Mouse (Mus musculus) lung, embryonic 14.5 days (tissue): ENCODE results near the gene Crebrf. TPM values are rescaled to one million over a fixed set of nuclear protein-coding genes. Genes with fewer than 3 reads are reported as not detected.

Experiments used
- ATAC-seq: fragments of 200-750 bp; cut with Nextera tagmentation; 2 replicates; pipeline ENCODE4 v1.8.0; 2017; ENCODE audit warnings: mild to moderate bottlenecking, moderate TSS enrichment, moderate library complexity; ENCODE audit not compliant: insufficient read depth
- DNase-seq: peaks from one replicate; pipeline ENCODE4 v3.0.0-alpha.2; 2015
- H3K27ac ChIP-seq: fragments of 300-500 bp; sonication (generic); 2 replicates; pipeline ENCODE4 v1.5.1; 2014; ENCODE audit warnings: low read depth, mild to moderate bottlenecking, moderate library complexity
- H3K27me3 ChIP-seq: fragments of 300-500 bp; sonication (generic); 2 replicates; pipeline ENCODE4 v1.6.1; 2014; ENCODE audit warnings: low read length, control low read depth; ENCODE audit not compliant: insufficient read depth
- H3K36me3 ChIP-seq: fragments of 300-500 bp; sonication (generic); 2 replicates; pipeline ENCODE4 v1.6.1; 2014; ENCODE audit warnings: control low read depth; ENCODE audit not compliant: insufficient read depth
- H3K4me1 ChIP-seq: fragments of 300-500 bp; sonication (generic); 2 replicates; pipeline ENCODE4 v1.6.1; 2014; ENCODE audit warnings: antibody characterized with exemption, control low read depth; ENCODE audit not compliant: insufficient read depth
- H3K4me2 ChIP-seq: fragments of 300-500 bp; sonication (generic); 2 replicates; pipeline ENCODE4 v1.6.1; 2014; ENCODE audit warnings: mild to moderate bottlenecking
- H3K4me3 ChIP-seq: fragments of 300-500 bp; sonication (generic); 2 replicates; pipeline ENCODE4 v1.5.1; 2014; ENCODE audit warnings: low read depth, low read length
- H3K9ac ChIP-seq: fragments of 300-500 bp; sonication (generic); 2 replicates; pipeline ENCODE4 v1.6.1; 2014
- H3K9me3 ChIP-seq: fragments of 300-500 bp; sonication (generic); 2 replicates; pipeline ENCODE4 v1.6.1; 2016; ENCODE audit warnings: low read depth, low read length, control low read depth
- CTCF ChIP-seq: IDR thresholded peaks from 2 replicates; pipeline ENCODE4 v1.5.1; 2016; ENCODE audit warnings: antibody characterized with exemption, low read depth
- WGBS: fragments of 180-500 bp; shearing (Covaris S2); extraction: QIAGEN DNeasy Blood & Tissue Kit; methylation state at CpG from one replicate; pipeline ENCODE4 v1.1.7; 2014; 5-methylcytosine and 5-hydroxymethylcytosine counted together
- polyA plus RNA-seq: library from polyadenylated mRNA; unstranded; fragments of >200 nt; fragmentation: Nextera tagmentation; extraction: Ambion mirVana; gene quantifications from 2 replicates; pipeline ENCODE4 v1.2.1, GENCODE M21; 2014

Gene Crebrf
- polyA plus RNA-seq, 1 experiment from 2014 or later, result 5.6 TPM

- DNase-seq, result no peak
- H3K27ac ChIP-seq, result no peak overlapping the region
- 0 out of 2 replicates have a peak, but pooled peaks cover 6% of the 10 kb centered on the region for H3K4me1 ChIP-seq
- WGBS, result 92% methylated on average over 3 of the region's 3 CpGs
- H3K4me3 ChIP-seq, result no peak overlapping the region
- no peak overlapping the region for H3K9ac ChIP-seq
- no peaks in the 10 kb centered on the region for H3K27me3 ChIP-seq
- H3K4me2 ChIP-seq, result no peak overlapping the region
- no peak for ATAC-seq
- no peak for TF ChIP-seq CTCF
- peaks cover 8% of the 10 kb centered on the region; the same call in 1 of the 2 replicates for H3K36me3 ChIP-seq
- no peaks in the 10 kb centered on the region for H3K9me3 ChIP-seq
Measured at GRCm38 (mm10) chr17:26778430-26779100, 63.1 kb downstream of the Crebrf start.

- Histone ChIP-seq H3K36me3 (peaks cover 16% of the 10 kb centered on the region), H3K4me1 (0 out of 2 replicates have a peak, but pooled peaks cover 6% of the 10 kb centered on the region), H3K27me3 (no peaks in the 10 kb centered on the region), H3K9me3 (no peaks in the 10 kb centered on the region), H3K4me2 (no peak overlapping the region), H3K27ac (no peak overlapping the region), H3K4me3 (no peak overlapping the region), H3K9ac (no peak overlapping the region)
- ATAC-seq, result no peak
- no peak for TF ChIP-seq CTCF
- DNase-seq, result no peak
- 87% methylated on average over 2 of the region's 2 CpGs for WGBS
Measured at GRCm38 (mm10) chr17:26779471-26779870, 64.0 kb downstream of the Crebrf start.

GRCm38 (mm10) chr17:26780750-26781571 lies 65.5 kb downstream of the Crebrf start, which contains the start of gene Bnip1:
TSS of gene Bnip1 (plus strand) at chr17:26781066.
- H3K9me3 ChIP-seq, result no peaks in the 10 kb centered on the region
- 1% methylated on average over 42 of the region's 42 CpGs for WGBS
- H3K4me1 ChIP-seq, result 0 out of 2 replicates have a peak, but pooled peaks cover 6% of the 10 kb centered on the region
- peak; percentile 92 for DNase-seq
- H3K4me2 ChIP-seq, result peak within 1 kb of the TSS; percentile 67
- peak; percentile 92 for ATAC-seq
- H3K9ac ChIP-seq, result peak within 1 kb of the TSS; percentile 81
- peak within 1 kb of the TSS; percentile 68 for H3K4me3 ChIP-seq
- TF ChIP-seq CTCF, result no peak
- H3K27ac ChIP-seq, result peak within 1 kb of the TSS; percentile 95
- H3K27me3 ChIP-seq, result no peaks in the 10 kb centered on the region
- H3K36me3 ChIP-seq, result peaks cover 29% of the 10 kb centered on the region

GRCm38 (mm10) chr17:26781610-26782043 lies 66.2 kb downstream of the Crebrf start:
- H3K4me2 ChIP-seq, result peak overlapping the region; percentile 67
- peak overlapping the region; percentile 95 for H3K27ac ChIP-seq
- peak overlapping the region; percentile 68 for H3K4me3 ChIP-seq
- H3K36me3 ChIP-seq, result peaks cover 36% of the 10 kb centered on the region
- H3K9ac ChIP-seq, result peak overlapping the region; percentile 81
- ATAC-seq, result peak; percentile 52
- TF ChIP-seq CTCF, result no peak
- no peaks in the 10 kb centered on the region for H3K9me3 ChIP-seq
- DNase-seq, result no peak
- H3K4me1 ChIP-seq, result 0 out of 2 replicates have a peak, but pooled peaks cover 6% of the 10 kb centered on the region
- 10% methylated on average over 5 of the region's 5 CpGs for WGBS
- H3K27me3 ChIP-seq, result no peaks in the 10 kb centered on the region

- peaks cover 62% of the 10 kb centered on the region for H3K36me3 ChIP-seq
- WGBS, result 89% methylated on average over 8 of the region's 8 CpGs
Measured at GRCm38 (mm10) chr17:26784525-26784924, 69.1 kb downstream of the Crebrf start.

GRCm38 (mm10) chr17:26786586-26786985 lies 71.1 kb downstream of the Crebrf start:
- DNase-seq (no peak), ATAC-seq (no peak)
- no peaks in the 10 kb centered on the region for H3K9me3 ChIP-seq
- TF ChIP-seq CTCF, result no peak
- H3K4me3 ChIP-seq, result no peak overlapping the region
- WGBS, result 89% methylated on average over 7 of the region's 7 CpGs
- H3K27me3 ChIP-seq, result no peaks in the 10 kb centered on the region
- peaks cover 82% of the 10 kb centered on the region for H3K36me3 ChIP-seq
- H3K4me1 ChIP-seq, result 0 out of 2 replicates have a peak, but pooled peaks cover 6% of the 10 kb centered on the region
- no peak overlapping the region for H3K4me2 ChIP-seq
- no peak overlapping the region for H3K27ac ChIP-seq
- no peak overlapping the region for H3K9ac ChIP-seq

More at GRCm38 (mm10) chr17:26784525-26784924, 69.1 kb downstream of the Crebrf start:
- no peaks in the 10 kb centered on the region for H3K9me3 ChIP-seq
- H3K27ac ChIP-seq, result no peak overlapping the region
- no peak overlapping the region for H3K4me2 ChIP-seq
- no peaks in the 10 kb centered on the region for H3K27me3 ChIP-seq
- 0 out of 2 replicates have a peak, but pooled peaks cover 6% of the 10 kb centered on the region for H3K4me1 ChIP-seq
- no peak overlapping the region for H3K4me3 ChIP-seq
- ATAC-seq, result no peak
- TF ChIP-seq CTCF, result no peak
- H3K9ac ChIP-seq, result no peak overlapping the region
- no peak for DNase-seq

GRCm38 (mm10) chr17:26788986-26789385 lies 73.5 kb downstream of the Crebrf start:
- Histone ChIP-seq H3K4me3 (no peak overlapping the region), H3K9me3 (no peaks in the 10 kb centered on the region), H3K27ac (no peak overlapping the region), H3K27me3 (no peaks in the 10 kb centered on the region), H3K9ac (no peak overlapping the region), H3K36me3 (peaks cover 89% of the 10 kb centered on the region), H3K4me1 (no peaks in the 10 kb centered on the region), H3K4me2 (no peak overlapping the region)
- DNase-seq (no peak), ATAC-seq (no peak)
- TF ChIP-seq CTCF, result no peak
- WGBS, result 92% methylated on average over 8 of the region's 8 CpGs
